Mouse (Mus musculus): ENCODE measurements around the gene Primpol. TPM values are rescaled to one million over a fixed set of nuclear protein-coding genes. Genes with fewer than 3 reads are reported as not detected.
A peak's percentile ranks its signal among the peaks of the same experiment; 100 is the strongest.

Primpol gene
- polyA plus RNA-seq, 1 experiment, result 2.8 TPM

DNA sequence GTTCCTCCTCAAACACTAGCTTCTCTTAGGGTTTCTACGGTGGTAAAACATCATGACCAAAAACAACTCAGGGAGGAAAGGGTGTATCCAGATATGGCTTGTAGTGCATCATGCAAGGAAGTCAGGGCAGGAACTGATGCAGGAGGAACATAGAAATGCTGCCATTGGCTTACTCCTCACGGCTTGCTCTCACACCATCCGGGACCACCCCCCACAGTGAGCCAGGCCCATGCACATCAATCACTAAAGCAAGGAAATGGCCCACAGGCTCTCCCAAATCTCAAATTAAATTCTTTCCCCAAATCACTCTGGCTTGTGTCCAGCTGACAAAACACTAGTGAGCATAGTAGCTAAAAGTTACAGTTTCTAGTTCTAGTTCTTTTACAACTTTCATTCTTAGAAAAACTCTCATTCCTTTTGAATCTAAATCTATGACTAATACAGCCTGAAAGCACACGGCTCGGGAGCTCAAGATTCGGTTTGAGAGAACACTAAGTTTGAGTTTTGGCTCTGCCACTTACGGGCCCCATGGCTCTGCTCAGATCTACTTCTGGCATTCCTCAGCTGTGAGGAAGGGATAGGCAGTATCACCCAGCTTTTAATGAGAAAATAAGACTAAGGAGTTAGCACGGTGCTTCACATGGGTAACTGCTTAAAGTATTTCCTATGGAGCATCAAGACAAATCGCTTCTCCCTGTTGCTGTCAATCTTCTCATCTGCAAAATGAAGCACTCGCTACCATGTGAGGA lies 15.9 kb downstream of the Primpol start:
- 60% methylated on average over 10 of the region's 10 CpGs for WGBS
- H3K4me3 ChIP-seq (replicated peaks; ENCODE audit: insufficient read depth, low read depth, low read length), result no peak overlapping the region
- H3K27me3 ChIP-seq (ENCODE audit: control insufficient read depth, insufficient read depth, low read length), result no peaks in the 10 kb centered on the region
- no peaks in the 10 kb centered on the region for H3K4me1 ChIP-seq (ENCODE audit: control insufficient read depth, insufficient read depth, low read length)
- DNase-seq, result no peak
- no peak for TF ChIP-seq POLR2A (IDR thresholded peaks at IDR 0.05; ENCODE audit: borderline replicate concordance, insufficient read depth, low read length)
- no peak for TF ChIP-seq CTCF (IDR thresholded peaks at IDR 0.05; ENCODE audit: borderline replicate concordance, insufficient read depth, low read depth, low read length)
- H3K27ac ChIP-seq (ENCODE audit: insufficient read depth, low read length), result no peak overlapping the region

DNA sequence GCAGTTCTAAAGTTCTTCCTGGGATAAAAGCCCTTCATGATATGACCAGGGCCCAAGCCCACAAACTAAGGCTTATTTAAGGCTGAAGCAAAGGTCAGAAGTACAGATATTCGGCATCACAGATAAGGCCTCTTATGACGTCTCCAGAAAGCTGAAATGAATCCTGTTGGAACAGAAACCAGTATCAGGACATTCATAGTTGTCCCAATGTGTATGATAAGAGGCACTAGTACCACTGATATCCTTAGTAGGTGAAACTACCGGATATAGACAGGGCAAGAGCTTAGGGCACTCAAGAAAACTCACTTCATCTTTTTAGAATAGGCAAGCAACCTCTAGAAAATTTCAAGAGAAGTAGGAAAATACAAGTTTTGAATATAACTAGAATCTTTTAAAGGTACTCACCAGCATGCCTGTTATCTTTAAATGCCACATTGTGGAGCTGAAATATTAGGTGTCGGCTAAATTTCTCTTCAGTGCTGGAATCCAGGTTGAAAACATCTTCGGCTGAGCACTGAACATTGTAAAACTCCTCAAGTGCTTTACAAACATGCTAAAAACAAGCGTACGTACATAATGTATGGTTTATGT lies 17.6 kb downstream of the Primpol start:
- DNase-seq, result no peak
- H3K27me3 ChIP-seq (ENCODE audit: control insufficient read depth, insufficient read depth, low read length), result no peaks in the 10 kb centered on the region
- WGBS, result 98% methylated on average over 7 of the region's 7 CpGs
- TF ChIP-seq CTCF (IDR thresholded peaks at IDR 0.05; ENCODE audit: borderline replicate concordance, insufficient read depth, low read depth, low read length), result no peak
- TF ChIP-seq POLR2A (IDR thresholded peaks at IDR 0.05; ENCODE audit: borderline replicate concordance, insufficient read depth, low read length), result no peak
- H3K4me3 ChIP-seq (replicated peaks; ENCODE audit: insufficient read depth, low read depth, low read length), result no peak overlapping the region
- no peak overlapping the region for H3K27ac ChIP-seq (ENCODE audit: insufficient read depth, low read length)
- no peaks in the 10 kb centered on the region for H3K4me1 ChIP-seq (ENCODE audit: control insufficient read depth, insufficient read depth, low read length)

DNA sequence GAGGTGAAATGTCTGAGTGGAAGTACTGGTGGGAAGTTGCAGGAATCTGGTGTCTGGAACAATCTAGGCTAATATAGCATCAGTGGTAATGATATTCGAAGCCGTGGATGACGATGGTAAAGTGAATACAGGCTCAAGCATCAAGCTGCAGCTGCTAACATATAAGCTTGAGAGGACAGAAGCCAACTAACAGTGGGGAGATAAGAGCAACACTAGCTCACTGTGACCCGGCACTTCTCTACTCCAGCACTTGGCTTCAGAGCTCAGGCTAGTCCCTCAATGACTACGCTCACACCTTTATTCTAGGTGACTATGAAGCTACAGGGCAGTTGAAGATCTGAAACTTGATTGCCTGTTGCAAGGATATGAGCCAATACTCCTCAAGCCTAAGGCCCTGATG lies 18.3 kb downstream of the Primpol start:
- H3K4me1 ChIP-seq (ENCODE audit: control insufficient read depth, insufficient read depth, low read length), result no peaks in the 10 kb centered on the region
- no peak for DNase-seq
- no peak for TF ChIP-seq POLR2A (IDR thresholded peaks at IDR 0.05; ENCODE audit: borderline replicate concordance, insufficient read depth, low read length)
- H3K4me3 ChIP-seq (replicated peaks; ENCODE audit: insufficient read depth, low read depth, low read length), result no peak overlapping the region
- H3K27me3 ChIP-seq (ENCODE audit: control insufficient read depth, insufficient read depth, low read length), result no peaks in the 10 kb centered on the region
- H3K27ac ChIP-seq (ENCODE audit: insufficient read depth, low read length), result no peak overlapping the region
- WGBS, result 91% methylated on average over 5 of the region's 5 CpGs

DNA sequence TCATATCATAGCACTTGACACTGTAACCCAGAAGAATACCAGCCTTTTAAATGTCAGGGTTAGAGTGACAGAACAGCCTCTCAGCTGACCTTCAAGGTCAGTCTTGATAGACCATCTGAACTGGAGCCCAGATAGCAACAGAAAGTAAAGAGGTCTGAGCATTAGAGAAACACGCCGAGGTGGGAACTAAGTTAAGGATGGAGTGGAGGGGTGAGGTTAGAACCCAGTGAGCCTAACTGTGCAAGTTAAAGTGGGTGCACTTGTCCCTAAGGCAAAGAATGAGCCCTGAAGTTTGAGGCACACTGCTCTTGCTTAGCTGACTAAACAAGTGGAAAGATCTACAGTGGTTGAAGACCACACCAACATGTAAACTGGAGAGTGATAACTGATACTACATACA lies 18.9 kb downstream of the Primpol start:
- no peak for DNase-seq
- no peaks in the 10 kb centered on the region for H3K4me1 ChIP-seq (ENCODE audit: control insufficient read depth, insufficient read depth, low read length)
- TF ChIP-seq POLR2A (IDR thresholded peaks at IDR 0.05; ENCODE audit: borderline replicate concordance, insufficient read depth, low read length) (no peak), CTCF (IDR thresholded peaks at IDR 0.05; ENCODE audit: borderline replicate concordance, insufficient read depth, low read depth, low read length) (no peak)
- no peaks in the 10 kb centered on the region for H3K27me3 ChIP-seq (ENCODE audit: control insufficient read depth, insufficient read depth, low read length)
- H3K4me3 ChIP-seq (replicated peaks; ENCODE audit: insufficient read depth, low read depth, low read length), result no peak overlapping the region
- 92% methylated on average over 2 of the region's 2 CpGs for WGBS
- H3K27ac ChIP-seq (ENCODE audit: insufficient read depth, low read length), result no peak overlapping the region

DNA sequence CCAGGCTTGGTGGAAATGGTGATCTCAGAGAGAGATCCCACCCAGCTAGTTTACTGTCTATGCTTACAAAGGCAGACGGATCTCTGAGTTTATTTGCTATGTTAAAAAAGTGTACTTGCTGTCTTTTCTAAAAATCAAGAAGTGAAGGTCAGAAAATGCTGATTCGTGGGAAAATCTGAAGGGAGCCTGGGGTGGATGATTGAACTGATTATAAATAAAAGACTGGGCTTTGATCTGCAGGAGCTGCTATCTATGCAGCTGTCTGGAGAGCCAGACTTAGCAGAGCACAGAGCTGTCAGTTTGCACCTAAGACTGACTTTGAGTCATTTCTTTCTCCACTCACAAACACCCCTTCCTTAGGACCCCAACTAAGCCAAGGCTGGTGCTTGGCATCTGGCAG lies 19.6 kb downstream of the Primpol start:
- H3K27me3 ChIP-seq (ENCODE audit: control insufficient read depth, insufficient read depth, low read length), result no peaks in the 10 kb centered on the region
- no peak overlapping the region for H3K27ac ChIP-seq (ENCODE audit: insufficient read depth, low read length)
- H3K4me1 ChIP-seq (ENCODE audit: control insufficient read depth, insufficient read depth, low read length), result no peaks in the 10 kb centered on the region
- H3K4me3 ChIP-seq (replicated peaks; ENCODE audit: insufficient read depth, low read depth, low read length), result no peak overlapping the region
- 87% methylated on average over 2 of the region's 2 CpGs for WGBS
- TF ChIP-seq CTCF (IDR thresholded peaks at IDR 0.05; ENCODE audit: borderline replicate concordance, insufficient read depth, low read depth, low read length) (no peak), POLR2A (IDR thresholded peaks at IDR 0.05; ENCODE audit: borderline replicate concordance, insufficient read depth, low read length) (no peak)
- DNase-seq, result no peak

DNA sequence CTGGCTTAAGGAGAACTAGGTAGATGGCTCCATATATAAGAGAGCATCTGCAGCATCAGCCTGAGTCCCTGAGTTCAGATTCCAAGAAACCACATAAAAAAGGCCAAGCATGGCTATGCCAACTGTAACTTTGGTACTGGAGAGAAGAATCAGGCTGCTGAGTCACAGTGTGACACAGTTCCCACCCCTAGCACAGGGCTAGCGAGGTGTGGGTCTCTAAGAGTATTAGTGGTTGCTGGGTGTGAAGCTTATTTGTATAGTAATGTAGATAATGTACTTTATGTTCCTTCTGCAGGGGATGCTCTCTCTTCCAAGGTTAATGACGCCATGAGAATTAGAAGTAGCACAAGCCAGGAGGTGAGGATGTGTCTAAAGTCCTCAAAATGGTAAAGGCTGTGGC lies 20.5 kb downstream of the Primpol start:
- Histone ChIP-seq H3K4me1 (ENCODE audit: control insufficient read depth, insufficient read depth, low read length) (no peaks in the 10 kb centered on the region), H3K27ac (ENCODE audit: insufficient read depth, low read length) (no peak overlapping the region), H3K4me3 (replicated peaks; ENCODE audit: insufficient read depth, low read depth, low read length) (no peak overlapping the region), H3K27me3 (ENCODE audit: control insufficient read depth, insufficient read depth, low read length) (no peaks in the 10 kb centered on the region)
- TF ChIP-seq CTCF (IDR thresholded peaks at IDR 0.05; ENCODE audit: borderline replicate concordance, insufficient read depth, low read depth, low read length) (no peak), POLR2A (IDR thresholded peaks at IDR 0.05; ENCODE audit: borderline replicate concordance, insufficient read depth, low read length) (no peak)
- WGBS, result 99% methylated on average over 2 of the region's 2 CpGs
- DNase-seq, result no peak

DNA sequence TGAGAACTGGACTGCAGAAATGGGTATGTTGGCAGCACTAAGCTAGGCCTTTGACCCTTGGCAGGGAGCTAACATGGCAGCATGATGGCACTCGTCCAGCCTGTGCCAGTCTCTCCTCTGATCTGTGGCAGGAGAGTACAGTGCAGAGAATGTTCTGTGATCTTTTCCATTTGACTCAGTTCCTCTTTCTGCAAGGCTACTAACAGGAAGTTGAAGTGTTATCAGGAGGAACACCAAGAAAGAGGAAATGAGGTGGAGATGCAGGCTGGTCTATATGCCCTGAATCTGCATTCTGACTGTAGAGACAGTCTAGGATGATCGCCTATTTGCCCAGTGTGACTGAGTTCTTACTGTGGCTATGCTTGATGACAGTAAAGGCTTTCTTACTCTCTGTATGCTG lies 21.4 kb downstream of the Primpol start:
- WGBS, result 82% methylated on average over 2 of the region's 2 CpGs
- H3K27ac ChIP-seq (ENCODE audit: insufficient read depth, low read length), result no peak overlapping the region
- H3K4me1 ChIP-seq (ENCODE audit: control insufficient read depth, insufficient read depth, low read length), result no peaks in the 10 kb centered on the region
- no peak overlapping the region for H3K4me3 ChIP-seq (replicated peaks; ENCODE audit: insufficient read depth, low read depth, low read length)
- H3K27me3 ChIP-seq (ENCODE audit: control insufficient read depth, insufficient read depth, low read length), result no peaks in the 10 kb centered on the region
- DNase-seq, result no peak
- TF ChIP-seq CTCF (IDR thresholded peaks at IDR 0.05; ENCODE audit: borderline replicate concordance, insufficient read depth, low read depth, low read length) (no peak), POLR2A (IDR thresholded peaks at IDR 0.05; ENCODE audit: borderline replicate concordance, insufficient read depth, low read length) (no peak)

DNA sequence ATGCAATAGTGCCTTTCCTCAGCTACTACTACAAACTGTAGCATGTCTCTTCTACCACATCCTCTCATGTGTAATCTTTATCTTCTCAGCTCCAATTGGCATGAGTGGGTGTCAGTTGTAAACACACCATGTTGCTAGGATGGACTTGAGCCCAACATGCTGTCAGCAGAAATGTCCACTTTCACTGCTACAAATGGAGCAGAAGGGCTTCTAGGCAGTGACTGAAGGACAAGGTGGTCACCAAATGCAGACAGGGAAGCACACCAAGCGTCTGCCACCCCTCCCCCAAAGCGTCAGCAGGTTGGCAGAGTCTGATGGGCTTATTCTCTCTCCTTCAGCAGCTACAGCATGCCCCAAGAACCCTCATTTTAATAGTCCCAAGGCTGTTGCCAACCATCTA lies 23.2 kb downstream of the Primpol start:
- Histone ChIP-seq H3K27me3 (ENCODE audit: control insufficient read depth, insufficient read depth, low read length) (no peaks in the 10 kb centered on the region), H3K27ac (ENCODE audit: insufficient read depth, low read length) (no peak overlapping the region), H3K4me1 (ENCODE audit: control insufficient read depth, insufficient read depth, low read length) (no peaks in the 10 kb centered on the region), H3K4me3 (replicated peaks; ENCODE audit: insufficient read depth, low read depth, low read length) (no peak overlapping the region)
- TF ChIP-seq CTCF (IDR thresholded peaks at IDR 0.05; ENCODE audit: borderline replicate concordance, insufficient read depth, low read depth, low read length), result no peak
- TF ChIP-seq POLR2A (IDR thresholded peaks at IDR 0.05; ENCODE audit: borderline replicate concordance, insufficient read depth, low read length), result no peak
- WGBS, result 8% methylated on average over 2 of the region's 2 CpGs
- peak; percentile 20 to 49 for DNase-seq

Measured in cerebellum, adult 2 months (tissue).